Mouse (Mus musculus) cerebellum, adult 8-10 months (tissue): ENCODE measurements at regions not wholly inside any gene's neighbourhood (a gene's known extent, or its start where the extent isn't known, plus 50 kb on each side); places are given as distances from the start of the nearest gene placed in this dataset.

Experiments used
- DNase-seq: peaks from one replicate; pipeline ENCODE4 v3.0.0; 2022

- no peak for DNase-seq
Measured at GRCm38 (mm10) chrX:112984668-112985067, 200.6 kb downstream of the Chm start.

DNA sequence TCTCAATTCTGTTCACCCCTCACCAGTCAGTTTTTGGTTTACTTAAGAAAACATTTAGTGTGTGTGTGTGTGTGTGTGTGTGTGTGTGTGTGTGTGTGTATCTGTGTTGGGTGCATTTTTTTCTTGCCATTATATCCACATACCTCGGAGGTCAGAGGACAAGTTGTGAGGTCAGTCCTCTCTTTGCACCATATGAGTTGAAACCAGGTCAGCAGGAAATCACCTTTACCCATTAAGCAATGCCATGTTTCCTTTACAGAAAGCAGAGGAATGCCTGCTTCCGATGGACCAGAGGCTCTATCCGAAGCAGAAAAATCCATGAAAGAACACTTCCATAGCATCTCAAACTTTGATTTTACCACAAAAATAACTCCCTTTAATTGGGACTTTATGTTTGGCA, 201.2 kb downstream of the Chm start:
- DNase-seq, result no peak

DNA sequence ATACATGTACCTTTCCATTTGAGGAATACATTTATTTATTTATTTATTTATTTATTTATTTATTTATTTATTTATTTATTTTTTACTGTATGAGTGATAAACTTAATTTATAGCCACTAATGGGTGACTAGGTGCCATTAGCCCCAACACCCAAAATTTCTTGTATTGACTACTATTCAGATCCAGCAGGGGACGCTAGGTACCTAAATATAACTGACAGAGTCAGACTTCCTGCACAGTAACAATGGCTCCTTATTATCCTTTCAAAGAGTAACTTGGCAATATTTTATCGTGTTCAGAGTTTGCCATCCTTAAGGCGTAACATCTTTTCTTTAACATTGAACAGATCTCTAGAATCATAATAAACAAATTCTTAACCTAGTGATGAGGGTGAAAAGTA, 206.7 kb downstream of the Chm start:
- DNase-seq, result no peak

DNA sequence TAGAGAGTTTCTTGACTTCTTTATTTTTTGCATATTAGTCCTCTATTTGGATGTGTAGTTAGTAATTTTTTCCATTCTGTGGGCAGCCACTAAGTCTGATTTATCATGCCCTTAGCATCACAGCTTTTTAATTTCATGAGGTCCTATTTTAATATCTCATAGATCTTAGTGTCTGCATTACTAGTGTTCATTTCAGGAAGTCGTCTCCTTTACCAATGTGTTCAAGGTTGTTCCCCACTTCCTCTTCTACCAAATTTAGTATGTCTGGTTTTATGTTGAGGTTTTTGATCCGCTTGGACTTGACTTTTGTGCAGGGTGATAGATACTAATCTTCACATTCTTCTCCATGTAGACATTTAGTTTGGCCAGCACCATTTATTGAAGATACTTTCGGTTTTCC, 221.2 kb downstream of the Chm start:
- no peak for DNase-seq

- no peak for DNase-seq
Measured at GRCm38 (mm10) chrX:112949792-112950191, 235.5 kb downstream of the Chm start.

DNA sequence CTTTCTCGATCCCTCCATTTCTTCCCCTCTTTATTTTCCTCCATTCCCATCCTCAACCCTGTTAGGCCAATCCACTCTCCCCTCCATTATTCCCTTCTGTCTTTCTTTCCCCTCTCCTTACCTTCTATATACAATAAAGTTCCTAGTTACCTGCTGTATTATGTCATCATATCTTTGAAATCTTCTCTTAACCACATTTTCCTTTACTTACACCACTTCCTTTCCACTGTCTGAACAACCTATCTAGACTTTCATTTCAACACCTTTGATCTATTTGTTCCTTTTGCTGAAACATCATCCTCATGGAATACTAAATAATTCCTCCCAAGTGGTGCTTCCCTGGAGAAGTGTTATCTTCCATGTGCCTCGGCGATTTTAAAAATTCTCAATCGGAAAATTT, 237.8 kb downstream of the Chm start:
- DNase-seq, result no peak

GRCm38 (mm10) chrX:112925542-112926182, 227.2 kb upstream of the Pof1b start:
- no peak for DNase-seq

DNA sequence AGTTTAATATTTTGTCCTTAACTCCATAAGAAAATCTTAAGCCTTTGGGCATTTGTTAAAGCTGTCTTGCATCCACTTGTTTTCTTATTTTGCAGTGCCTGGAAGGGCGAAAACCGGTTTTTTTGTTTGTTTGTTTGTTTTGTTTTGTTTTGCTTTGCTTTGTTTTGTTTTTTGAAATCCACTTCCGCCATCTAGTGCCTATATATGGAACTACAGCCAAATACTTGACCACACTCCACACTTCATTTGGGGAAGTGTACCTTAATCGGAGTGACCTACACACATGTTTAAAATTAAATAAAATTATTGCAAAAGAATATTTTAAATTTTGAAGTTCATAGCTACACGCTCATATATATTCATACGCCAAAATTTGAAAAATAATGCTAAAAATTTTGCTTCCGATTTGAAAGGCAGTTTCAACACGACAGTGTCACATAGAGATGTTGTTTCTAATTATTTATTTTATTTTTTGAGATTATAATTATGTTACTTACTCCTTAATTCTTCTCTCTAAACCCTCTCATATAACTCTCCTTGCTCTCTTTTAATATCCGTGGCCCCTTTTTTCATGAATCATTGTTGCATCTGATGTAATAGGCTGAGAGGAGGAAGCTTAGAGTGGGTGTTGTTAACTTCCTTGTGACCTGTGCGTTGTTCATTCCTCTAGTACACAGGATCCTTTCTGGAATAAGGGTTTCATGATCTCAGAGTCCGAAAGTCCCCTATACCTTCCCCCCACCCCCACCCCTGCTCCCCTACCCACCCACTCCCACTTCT, 205.4 kb upstream of the Pof1b start:
- DNase-seq, result peak; percentile 12

GRCm38 (mm10) chrX:112886539-112886938, 188.1 kb upstream of the Pof1b start:
- no peak for DNase-seq
